Mouse (Mus musculus) CH12.LX (cell line): ENCODE measurements around the gene Gnptab. TPM values are rescaled to one million over a fixed set of nuclear protein-coding genes. Genes with fewer than 3 reads are reported as not detected.

Experiments used
- DNase-seq: peaks from one replicate; pipeline ENCODE4 v3.0.0-alpha.2; 2013; ENCODE audit errors: extremely low read depth
- H3K27ac ChIP-seq: 2 replicates; pipeline ENCODE4 v1.5.1; 2012; ENCODE audit warnings: low read depth, mild to moderate bottlenecking, control low read depth, moderate library complexity; ENCODE audit not compliant: insufficient read depth
- H3K27me3 ChIP-seq: replicated peaks from 2 replicates; pipeline ENCODE3; 2012; ENCODE audit warnings: inconsistent platforms
- H3K36me3 ChIP-seq, 2 experiments: replicated peaks in 1 of 2; 2 replicates each; pipeline versions ENCODE3 to v1.6.1; 2012; ENCODE audit warnings: inconsistent platforms in 1 of 2, low read length in 1 of 2, mild to moderate bottlenecking in 1 of 2, mixed read lengths in 1 of 2, moderate library complexity in 1 of 2; ENCODE audit not compliant: control insufficient read depth in 1 of 2, insufficient read depth in 1 of 2
- H3K4me1 ChIP-seq, 2 experiments: 2 replicates each; pipeline ENCODE4 v1.6.1; 2012; ENCODE audit warnings: inconsistent platforms in 1 of 2, moderate library complexity in 1 of 2; ENCODE audit not compliant: insufficient read depth in 2 of 2, control insufficient read depth in 1 of 2
- H3K4me2 ChIP-seq: 2 replicates; pipeline ENCODE4 v1.6.1; 2012; ENCODE audit warnings: low read depth, mild to moderate bottlenecking, control low read depth; ENCODE audit not compliant: poor library complexity, insufficient read depth, severe bottlenecking
- H3K4me3 ChIP-seq, 3 experiments: fragments of 150-350 bp in 1 of 3; sonication (generic) in 1 of 3; replicated peaks in 1 of 3; 2 replicates each; pipeline versions ENCODE3 to v1.5.1; 2011 to 2012; ENCODE audit warnings: low read depth in 2 of 3, low read length in 2 of 3, mild to moderate bottlenecking in 2 of 3, moderate library complexity in 2 of 3, control low read depth in 1 of 3, improper control_type of control experiment in 1 of 3, inconsistent platforms in 1 of 3, mixed read lengths in 1 of 3; ENCODE audit not compliant: poor library complexity in 1 of 3
- H3K79me2 ChIP-seq: replicated peaks from 2 replicates; pipeline ENCODE4 v1.6.1; 2012; ENCODE audit warnings: mild to moderate bottlenecking, moderate library complexity; ENCODE audit not compliant: control insufficient read depth, poor library complexity, insufficient read depth, severe bottlenecking; ENCODE audit errors: extremely low read depth
- H3K9ac ChIP-seq: 2 replicates; pipeline ENCODE4 v1.6.1; 2012; ENCODE audit warnings: low read depth, mild to moderate bottlenecking, control low read depth, moderate library complexity; ENCODE audit not compliant: insufficient read depth
- H3K9me3 ChIP-seq: replicated peaks from 2 replicates; pipeline ENCODE3; 2012; ENCODE audit warnings: low read length, inconsistent platforms, mixed read lengths
- CHD1 ChIP-seq: IDR thresholded peaks from 2 replicates; pipeline ENCODE4 v1.6.1; 2012; ENCODE audit warnings: low read depth, low read length, improper control_type of control experiment, inconsistent platforms
- CTCF ChIP-seq, 2 experiments: IDR thresholded peaks in 1 of 2; conservative IDR thresholded peaks in 1 of 2; 2 replicates each; pipeline ENCODE4 v1.5.1; 2011 to 2012; ENCODE audit warnings: low read depth in 2 of 2, low read length in 2 of 2, improper control_type of control experiment in 1 of 2, inconsistent platforms in 1 of 2, mild to moderate bottlenecking in 1 of 2, moderate library complexity in 1 of 2
- E2F4 ChIP-seq: IDR thresholded peaks from 2 replicates; pipeline ENCODE4 v1.6.1; 2011; ENCODE audit warnings: low read depth, low read length, improper control_type of control experiment; ENCODE audit not compliant: insufficient replicate concordance
- ELF1 ChIP-seq: IDR thresholded peaks from 2 replicates; pipeline ENCODE4 v1.6.1; 2014; ENCODE audit warnings: low read depth, mild to moderate bottlenecking, inconsistent platforms, low read length, improper control_type of control experiment
- ETS1 ChIP-seq: conservative IDR thresholded peaks from 2 replicates; pipeline ENCODE4 v1.6.1; 2012; ENCODE audit warnings: low read depth, mild to moderate bottlenecking, inconsistent platforms, low read length, improper control_type of control experiment, moderate library complexity
- GABPA ChIP-seq: IDR thresholded peaks from 2 replicates; pipeline ENCODE4 v1.6.1; 2012; ENCODE audit warnings: low read depth, low read length, improper control_type of control experiment, inconsistent platforms; ENCODE audit not compliant: insufficient replicate concordance
- JUN ChIP-seq: IDR thresholded peaks from 2 replicates; pipeline ENCODE4 v1.6.1; 2011; ENCODE audit warnings: low read depth, mild to moderate bottlenecking, low read length, improper control_type of control experiment, moderate library complexity; ENCODE audit not compliant: insufficient read depth
- KAT2A ChIP-seq: IDR thresholded peaks from 2 replicates; pipeline ENCODE4 v1.6.1; 2012; ENCODE audit warnings: low read length, improper control_type of control experiment, inconsistent platforms; ENCODE audit not compliant: insufficient replicate concordance
- MAFK ChIP-seq: IDR thresholded peaks from 2 replicates; pipeline ENCODE4 v1.6.1; 2011; ENCODE audit warnings: low read length, improper control_type of control experiment; ENCODE audit not compliant: insufficient replicate concordance
- MAX ChIP-seq: IDR thresholded peaks from 2 replicates; pipeline ENCODE4 v1.6.1; 2011; ENCODE audit warnings: low read length, improper control_type of control experiment
- MEF2A ChIP-seq: IDR thresholded peaks from 2 replicates; pipeline ENCODE4 v1.6.1; 2014; ENCODE audit warnings: low read depth, mild to moderate bottlenecking, inconsistent platforms, low read length, improper control_type of control experiment, borderline replicate concordance
- MXI1 ChIP-seq: IDR thresholded peaks from 2 replicates; pipeline ENCODE4 v1.6.1; 2011; ENCODE audit warnings: mild to moderate bottlenecking, low read depth, low read length, improper control_type of control experiment
- MYC ChIP-seq: IDR thresholded peaks from 2 replicates; pipeline ENCODE4 v1.6.1; 2011; ENCODE audit warnings: low read depth, mild to moderate bottlenecking, improper control_type of control experiment, low read length
- NELFE ChIP-seq: IDR thresholded peaks from 2 replicates; pipeline ENCODE4 v1.6.1; 2011; ENCODE audit warnings: low read depth, low read length, improper control_type of control experiment
- NRF1 ChIP-seq: IDR thresholded peaks from 2 replicates; pipeline ENCODE4 v1.6.1; 2014; ENCODE audit warnings: low read depth, mild to moderate bottlenecking, inconsistent platforms, low read length, improper control_type of control experiment, moderate library complexity
- PAX5 ChIP-seq: IDR thresholded peaks from 2 replicates; pipeline ENCODE4 v1.6.1; 2012; ENCODE audit warnings: low read length, inconsistent platforms, mixed read lengths
- RCOR1 ChIP-seq: conservative IDR thresholded peaks from 2 replicates; pipeline ENCODE4 v1.6.1; 2012; ENCODE audit warnings: low read depth, mild to moderate bottlenecking, inconsistent platforms, low read length, improper control_type of control experiment
- SIN3A ChIP-seq: IDR thresholded peaks from 2 replicates; pipeline ENCODE4 v1.6.1; 2012; ENCODE audit warnings: low read length, improper control_type of control experiment, inconsistent platforms
- SMC3 ChIP-seq: IDR thresholded peaks from 2 replicates; pipeline ENCODE4 v1.6.1; 2011; ENCODE audit warnings: low read depth, low read length, improper control_type of control experiment
- UBTF ChIP-seq: IDR thresholded peaks from 2 replicates; pipeline ENCODE4 v1.6.1; 2012; ENCODE audit warnings: low read depth, mild to moderate bottlenecking, inconsistent platforms, low read length, improper control_type of control experiment, moderate library complexity
- USF1 ChIP-seq: IDR thresholded peaks from 2 replicates; pipeline ENCODE4 v1.6.1; 2014; ENCODE audit warnings: low read depth, mild to moderate bottlenecking, inconsistent platforms, low read length, improper control_type of control experiment
- ZC3H11A ChIP-seq: IDR thresholded peaks from 2 replicates; pipeline ENCODE4 v1.6.1; 2012; ENCODE audit warnings: low read depth, mild to moderate bottlenecking, inconsistent platforms, low read length, improper control_type of control experiment
- ZMIZ1 ChIP-seq: IDR thresholded peaks from 2 replicates; pipeline ENCODE4 v1.6.1; 2012; ENCODE audit warnings: low read depth, mild to moderate bottlenecking, inconsistent platforms, low read length, improper control_type of control experiment
- ZNF384 ChIP-seq: IDR thresholded peaks from 2 replicates; pipeline ENCODE4 v1.6.1; 2012; ENCODE audit warnings: low read depth, low read length, improper control_type of control experiment, inconsistent platforms
- dilution Hi-C: fragments of 300-500 bp; cut with MboI; formaldehyde crosslinking; loops from 2 replicates; pipeline ENCODE4 v1.14.3; 2020; ENCODE audit warnings: low sequenced_read_pairs; ENCODE audit not compliant: extremely low pct_unique_long_range_greater_than_20kb, extremely low pct_ligation_motif_present
- in situ Hi-C: fragments of 300-500 bp; cut with MboI; formaldehyde crosslinking; loops from 3 replicates; pipeline ENCODE4 v1.14.3; 2019; ENCODE audit warnings: low sequenced_read_pairs, low pct_ligation_motif_present, low pct_unique_long_range_greater_than_20kb, mixed read lengths
- polyA plus RNA-seq: library from polyadenylated mRNA; unstranded; fragments of >175 nt; gene quantifications from 2 replicates; pipeline ENCODE4 v1.2.1, GENCODE M21; 2012; ENCODE audit warnings: low read depth; ENCODE audit not compliant: insufficient read length
- total RNA-seq, 2 experiments: library from RNA; depleted of rRNA; stranded (reverse); fragments of 300-350 nt in 1 of 2; fragments of >200 nt in 1 of 2; gene quantifications; 2 replicates each; pipeline ENCODE4 v1.2.3; 2012 to 2014

Gnptab gene
- total and polyA plus RNA-seq, 3 experiments, result 13.2 to 38.2 (median 18.0) TPM

- Histone ChIP-seq H3K4me3 (no peak overlapping the region), H3K4me2 (no peak overlapping the region), H3K27me3 (no peaks in the 10 kb centered on the region), H3K27ac (no peak overlapping the region), H3K36me3 (peaks cover 3 to 15% of the 10 kb centered on the region in 2 experiments), H3K4me1 (no peaks in the 10 kb centered on the region), H3K9ac (no peak overlapping the region), H3K9me3 (no peaks in the 10 kb centered on the region), H3K79me2 (no peaks in the 10 kb centered on the region)
- dilution Hi-C loops, result no loop called here
- no peak for DNase-seq
- in situ Hi-C loops, result no loop called here
- no peak for TF ChIP-seq KAT2A
- no peak for TF ChIP-seq CHD1
- no peak for TF ChIP-seq ETS1
- TF ChIP-seq GABPA, result no peak
- no peak for TF ChIP-seq USF1
- no peak for TF ChIP-seq NELFE
- no peak for TF ChIP-seq MEF2A
Measured at GRCm38 (mm10) chr10:88451221-88451620, 72.3 kb downstream of the Gnptab start.

GRCm38 (mm10) chr10:88451990-88452389, 73.1 kb downstream of the Gnptab start:
- Histone ChIP-seq H3K4me2 (no peak overlapping the region), H3K4me1 (no peaks in the 10 kb centered on the region), H3K4me3 (no peak overlapping the region), H3K36me3 (peaks cover 0 to 8% of the 10 kb centered on the region in 2 experiments), H3K79me2 (no peaks in the 10 kb centered on the region), H3K27ac (no peak overlapping the region), H3K9me3 (no peaks in the 10 kb centered on the region), H3K9ac (no peak overlapping the region), H3K27me3 (no peaks in the 10 kb centered on the region)
- DNase-seq, result no peak
- in situ Hi-C loops, result no loop called here
- dilution Hi-C loops, result no loop called here
- TF ChIP-seq SMC3 (no peak), ZNF384 (no peak), MYC (no peak), ZC3H11A (no peak), ZMIZ1 (no peak), E2F4 (no peak), CTCF (conservative IDR thresholded peaks at IDR 0.05 in 1 of 2, IDR thresholded peaks at IDR 0.05 in 1 of 2; ENCODE audit: low read depth in 2 of 2, low read length in 2 of 2) (no peak), PAX5 (no peak), SIN3A (no peak), RCOR1 (no peak), UBTF (no peak), MAFK (no peak), USF1 (no peak), JUN (no peak), CHD1 (no peak), MAX (no peak), MXI1 (no peak), ELF1 (no peak), NRF1 (no peak)
